Mouse (Mus musculus) stomach, embryonic 16.5 days (tissue): ENCODE results near the gene Nemp1. TPM values are rescaled to one million over a fixed set of nuclear protein-coding genes. Genes with fewer than 3 reads are reported as not detected.

ENCODE experiments used
- ATAC-seq: fragments of 200-750 bp; cut with Nextera tagmentation; 2 replicates; pipeline ENCODE4 v1.8.0; 2017; ENCODE audit warnings: moderate number of reproducible peaks, moderate TSS enrichment; ENCODE audit not compliant: insufficient read depth, low FRiP score
- H3K27ac ChIP-seq: fragments of 300-500 bp; sonication (generic); 2 replicates; pipeline ENCODE4 v1.5.1; 2014; ENCODE audit warnings: low read length
- H3K27me3 ChIP-seq: fragments of 300-500 bp; sonication (generic); 2 replicates; pipeline ENCODE4 v1.6.1; 2014; ENCODE audit warnings: low read length, control low read depth, mixed read lengths; ENCODE audit not compliant: control insufficient read depth, insufficient read depth
- H3K36me3 ChIP-seq: fragments of 300-500 bp; sonication (generic); 2 replicates; pipeline ENCODE4 v1.6.1; 2014; ENCODE audit warnings: low read length; ENCODE audit not compliant: control insufficient read depth, insufficient read depth
- H3K4me1 ChIP-seq: fragments of 300-500 bp; sonication (generic); 2 replicates; pipeline ENCODE4 v1.6.1; 2014; ENCODE audit warnings: low read length, control low read depth, mixed read lengths; ENCODE audit not compliant: control insufficient read depth, insufficient read depth
- H3K4me2 ChIP-seq: fragments of 300-500 bp; sonication (generic); 2 replicates; pipeline ENCODE4 v1.6.1; 2014; ENCODE audit warnings: low read depth, low read length, mixed read lengths
- H3K4me3 ChIP-seq: fragments of 300-500 bp; sonication (generic); replicated peaks from 2 replicates; pipeline ENCODE4 v1.5.1; 2014; ENCODE audit warnings: mild to moderate bottlenecking, low read length
- H3K9ac ChIP-seq: fragments of 300-500 bp; sonication (generic); 2 replicates; pipeline ENCODE4 v1.6.1; 2014; ENCODE audit warnings: low read length
- H3K9me3 ChIP-seq: fragments of 300-500 bp; sonication (generic); replicated peaks from 2 replicates; pipeline ENCODE4 v1.6.1; 2016; ENCODE audit warnings: low read length, control low read depth; ENCODE audit not compliant: control insufficient read depth
- WGBS: fragments of 180-500 bp; shearing (Covaris S2); extraction: QIAGEN DNeasy Blood & Tissue Kit; methylation state at CpG from one replicate; pipeline ENCODE4 v1.1.7; 2014; 5-methylcytosine and 5-hydroxymethylcytosine counted together
- polyA plus RNA-seq: library from polyadenylated mRNA; unstranded; fragments of >200 nt; fragmentation: Nextera tagmentation; extraction: Ambion mirVana; gene quantifications from 2 replicates; pipeline ENCODE4 v1.2.1, GENCODE M21; 2015

Nemp1 gene
- 8.8 and 10.0 TPM in 2 replicates for polyA plus RNA-seq

DNA sequence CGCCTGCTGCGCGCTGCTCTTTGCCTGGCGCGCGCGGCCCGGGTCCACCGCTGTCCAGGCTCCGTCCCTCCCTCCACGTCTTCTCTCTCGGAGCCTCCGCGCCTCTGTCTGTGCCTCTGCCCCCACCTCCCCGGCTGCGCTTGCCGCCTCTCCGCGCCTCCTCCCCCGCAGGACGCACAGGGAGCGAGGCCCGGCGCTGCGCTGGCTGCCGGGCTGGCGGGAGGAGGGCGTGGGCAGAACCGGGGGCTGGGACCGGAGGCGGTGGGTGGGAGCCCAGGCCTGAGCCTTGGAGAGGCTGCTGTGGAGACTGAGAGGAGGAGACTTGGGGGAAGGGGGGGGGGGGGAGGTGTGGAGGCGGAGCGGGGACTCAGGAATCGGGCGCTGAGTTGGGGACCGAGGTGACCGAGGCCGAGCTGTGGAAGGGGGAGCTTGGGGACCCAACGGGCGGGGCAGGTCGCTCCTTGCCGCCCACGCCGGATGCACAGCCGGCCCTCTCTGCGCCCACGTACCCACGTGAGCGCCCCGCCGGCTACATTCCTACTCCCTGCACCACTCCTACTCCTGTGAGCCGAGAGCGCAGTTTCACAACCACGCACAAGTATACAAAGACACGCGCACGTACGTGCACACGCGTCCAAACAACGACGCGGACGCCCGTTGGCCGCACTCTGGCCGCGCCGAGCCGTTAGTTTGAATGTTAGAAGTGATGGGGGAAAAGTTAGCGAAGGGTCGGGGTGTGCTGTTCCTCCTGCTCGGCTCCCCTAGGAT lies at the start of gene Nemp1:
Nemp1 (plus strand) TSS at position 401 of the 768 bp plus-strand sequence.
- Histone ChIP-seq H3K27me3 (no peaks in the 10 kb centered on the region), H3K9me3 (no peaks in the 10 kb centered on the region), H3K4me1 (peaks cover 43% of the 10 kb centered on the region), H3K36me3 (no peaks in the 10 kb centered on the region), H3K27ac (peak within 1 kb of the TSS; percentile 98), H3K9ac (peak within 1 kb of the TSS; percentile 83), H3K4me3 (peak within 1 kb of the TSS; percentile 58), H3K4me2 (peak within 1 kb of the TSS; percentile 64)
- under 1% methylated on average over 69 of the region's 73 CpGs for WGBS
- peak; percentile 77 for ATAC-seq

GRCm38 (mm10) chr10:127617294-127617693 lies 49.4 kb upstream of the Nemp1 start:
- H3K9me3 ChIP-seq = no peaks in the 10 kb centered on the region
- H3K9ac ChIP-seq = peak overlapping the region; percentile 54
- no peak overlapping the region for H3K4me3 ChIP-seq
- no peaks in the 10 kb centered on the region for H3K27me3 ChIP-seq
- no peak for ATAC-seq
- H3K27ac ChIP-seq = peak overlapping the region; percentile 22; the same call in 1 of the 2 replicates
- no peaks in the 10 kb centered on the region for H3K36me3 ChIP-seq
- WGBS = 42% methylated on average over 4 of the region's 4 CpGs
- H3K4me1 ChIP-seq = peaks cover 69% of the 10 kb centered on the region
- 0 out of 2 replicates have a peak overlapping the region, but pooled peaks have one; percentile 96 for H3K4me2 ChIP-seq

- H3K9ac ChIP-seq = peak overlapping the region; percentile 95; the same call in 1 of the 2 replicates
- peak overlapping the region; percentile 87; the same call in 1 of the 2 replicates for H3K4me3 ChIP-seq
- no peak for ATAC-seq
- H3K4me2 ChIP-seq = peak overlapping the region; percentile 96
- peak overlapping the region; percentile 95; the same call in 1 of the 2 replicates for H3K27ac ChIP-seq
- peaks cover 66% of the 10 kb centered on the region for H3K4me1 ChIP-seq
- WGBS = 25% methylated on average over 6 of the region's 6 CpGs
- no peaks in the 10 kb centered on the region for H3K9me3 ChIP-seq
- no peaks in the 10 kb centered on the region for H3K27me3 ChIP-seq
- H3K36me3 ChIP-seq = no peaks in the 10 kb centered on the region
These were observed 48.5 kb upstream of the Nemp1 start for GRCm38 (mm10) chr10:127618173-127618572.

GRCm38 (mm10) chr10:127619119-127619721 lies 47.5 kb upstream of the Nemp1 start:
- H3K36me3 ChIP-seq = no peaks in the 10 kb centered on the region
- H3K27me3 ChIP-seq = no peaks in the 10 kb centered on the region
- WGBS = 28% methylated on average over 8 of the region's 8 CpGs
- peak overlapping the region; percentile 95 for H3K27ac ChIP-seq
- no peak for ATAC-seq
- no peaks in the 10 kb centered on the region for H3K9me3 ChIP-seq
- H3K4me2 ChIP-seq = peak overlapping the region; percentile 96
- peak overlapping the region; percentile 95 for H3K9ac ChIP-seq
- H3K4me1 ChIP-seq = peaks cover 59% of the 10 kb centered on the region
- peak overlapping the region; percentile 87 for H3K4me3 ChIP-seq

DNA sequence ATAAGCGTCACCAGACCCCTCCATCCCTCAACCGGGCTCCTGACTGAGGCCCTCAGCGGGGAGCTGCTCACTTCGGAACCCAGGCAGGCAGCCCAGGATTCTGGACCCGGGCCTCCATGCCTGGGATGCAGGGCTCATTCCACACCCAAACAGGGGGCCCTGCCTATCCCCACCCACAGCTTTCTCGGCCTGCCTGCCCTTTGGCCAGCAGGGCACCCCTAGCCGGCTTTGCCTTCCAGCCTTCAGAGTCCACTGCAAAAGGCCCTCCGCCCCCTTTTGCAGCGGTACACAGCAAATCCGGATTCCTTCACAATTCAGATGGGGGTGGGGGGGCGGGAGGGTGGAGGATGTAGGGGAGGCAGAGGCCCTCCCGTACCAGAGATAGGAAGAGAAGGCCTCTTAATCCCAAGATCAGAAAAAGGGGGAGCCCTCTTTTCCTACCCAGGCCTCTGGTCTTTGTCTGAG lies 46.7 kb upstream of the Nemp1 start:
- peak overlapping the region; percentile 95 for H3K9ac ChIP-seq
- peak overlapping the region; percentile 95 for H3K27ac ChIP-seq
- H3K9me3 ChIP-seq = no peaks in the 10 kb centered on the region
- H3K27me3 ChIP-seq = no peaks in the 10 kb centered on the region
- H3K36me3 ChIP-seq = no peaks in the 10 kb centered on the region
- H3K4me3 ChIP-seq = peak overlapping the region; percentile 87
- ATAC-seq = no peak
- H3K4me2 ChIP-seq = peak overlapping the region; percentile 96
- H3K4me1 ChIP-seq = peaks cover 52% of the 10 kb centered on the region
- WGBS = 6% methylated on average over 12 of the region's 12 CpGs

- peak within 1 kb of the TSS; percentile 100 for H3K27ac ChIP-seq
- no peaks in the 10 kb centered on the region for H3K9me3 ChIP-seq
- H3K36me3 ChIP-seq = no peaks in the 10 kb centered on the region
- WGBS = 0% methylated on average over 25 of the region's 32 CpGs
- peaks cover 46% of the 10 kb centered on the region for H3K4me1 ChIP-seq
- H3K27me3 ChIP-seq = no peaks in the 10 kb centered on the region
- peak within 1 kb of the TSS; percentile 87 for H3K4me3 ChIP-seq
- peak within 1 kb of the TSS; percentile 96 for H3K4me2 ChIP-seq
- ATAC-seq = peak; percentile 77
- peak within 1 kb of the TSS; percentile 95 for H3K9ac ChIP-seq
These were observed 46.1 kb upstream of the Nemp1 start, which contains the start of gene Lrp1 for GRCm38 (mm10) chr10:127620406-127621190. Gene Lrp1 (minus strand): TSS chr10:127621148.

- Histone ChIP-seq H3K9me3 (peaks cover 4% of the 10 kb centered on the region), H3K36me3 (no peaks in the 10 kb centered on the region), H3K4me3 (peak overlapping the region; percentile 87), H3K4me2 (peak overlapping the region; percentile 96), H3K9ac (peak overlapping the region; percentile 95), H3K27me3 (no peaks in the 10 kb centered on the region), H3K27ac (peak overlapping the region; percentile 100), H3K4me1 (peaks cover 37% of the 10 kb centered on the region)
- ATAC-seq = peak; percentile 90
- under 1% methylated on average over 39 of the region's 39 CpGs for WGBS
These were observed 45.3 kb upstream of the Nemp1 start for GRCm38 (mm10) chr10:127621191-127622056.

DNA sequence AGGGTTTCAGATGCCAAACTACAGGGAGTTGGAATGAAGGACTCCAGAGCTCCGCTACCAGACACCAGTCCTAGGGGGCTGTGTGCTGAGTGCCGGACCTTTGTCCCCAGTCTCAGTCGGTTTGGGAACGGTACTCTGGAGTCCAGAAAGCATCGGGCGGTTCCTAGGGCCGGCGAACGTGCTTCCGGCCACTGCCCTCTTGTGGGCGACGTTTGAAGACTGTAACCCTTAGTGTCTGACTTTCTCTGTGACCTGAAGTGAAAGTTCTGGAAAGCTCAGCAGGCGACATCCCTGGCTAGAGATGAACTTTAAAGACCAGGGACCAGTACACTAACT lies 44.7 kb upstream of the Nemp1 start:
- Histone ChIP-seq H3K27ac (peak overlapping the region; percentile 100), H3K9ac (peak overlapping the region; percentile 86), H3K36me3 (no peaks in the 10 kb centered on the region), H3K4me3 (peak overlapping the region; percentile 87), H3K4me2 (peak overlapping the region; percentile 96), H3K4me1 (peaks cover 32% of the 10 kb centered on the region), H3K9me3 (peaks cover 8% of the 10 kb centered on the region), H3K27me3 (no peaks in the 10 kb centered on the region)
- under 1% methylated on average over 13 of the region's 13 CpGs for WGBS
- ATAC-seq = peak; percentile 27; the same call in 1 of the 2 replicates
